Mouse (Mus musculus) olfactory bulb, adult 2 months (tissue): ENCODE measurements around the gene Rbp2.

ENCODE experiments used
- CTCF ChIP-seq: fragments of 200-500 bp; IDR thresholded peaks from 2 replicates; pipeline ENCODE4 v1.5.1; 2012; ENCODE audit warnings: low read depth, mild to moderate bottlenecking, low read length, moderate library complexity; ENCODE audit not compliant: insufficient read depth
- POLR2A ChIP-seq: fragments of 200-500 bp; IDR thresholded peaks from 2 replicates; pipeline ENCODE4 v1.6.1; 2012; ENCODE audit warnings: mild to moderate bottlenecking, low read depth, low read length, moderate library complexity; ENCODE audit not compliant: insufficient read depth

GRCm38 (mm10) chr9:98544042-98544441, 58.1 kb downstream of the Rbp2 start:
- TF ChIP-seq POLR2A (no peak), CTCF (no peak)
